Mouse (Mus musculus) myocyte (in vitro differentiated cells): ENCODE data around the gene Patl2.

Source experiments
- CEBPB ChIP-seq: IDR thresholded peaks from 2 replicates; pipeline ENCODE4 v1.6.1; 2011; ENCODE audit warnings: mild to moderate bottlenecking, moderate library complexity; ENCODE audit not compliant: poor library complexity, insufficient read depth, severe bottlenecking
- E2F4 ChIP-seq: IDR thresholded peaks from one replicate; pipeline ENCODE4 v1.6.1; 2011; ENCODE audit warnings: mild to moderate bottlenecking, control low read depth, moderate library complexity; ENCODE audit not compliant: insufficient read depth
- MAX ChIP-seq: IDR thresholded peaks from one replicate; pipeline ENCODE4 v1.6.1; 2011; ENCODE audit warnings: low read depth, mild to moderate bottlenecking, control low read depth
- MYOD1 ChIP-seq, 3 experiments: IDR thresholded peaks; one replicate each; pipeline ENCODE4 v1.6.1; 2011; ENCODE audit warnings: control low read depth in 2 of 3, low read depth in 2 of 3, mild to moderate bottlenecking in 2 of 3, moderate library complexity in 1 of 3; ENCODE audit not compliant: insufficient read length in 2 of 3, control insufficient read depth in 1 of 3
- MYOG ChIP-seq, 3 experiments: IDR thresholded peaks; one replicate each; pipeline ENCODE4 v1.6.1; 2011; ENCODE audit warnings: control low read depth in 2 of 3, low read depth in 2 of 3, mild to moderate bottlenecking in 2 of 3; ENCODE audit not compliant: insufficient read length in 2 of 3, control insufficient read depth in 1 of 3, insufficient read depth in 1 of 3
- POLR2A ChIP-seq: IDR thresholded peaks from one replicate; pipeline ENCODE4 v1.6.1; 2011; ENCODE audit warnings: low read depth, mild to moderate bottlenecking, control low read depth, moderate library complexity; ENCODE audit not compliant: insufficient read length
- POLR2AphosphoS2 ChIP-seq: IDR thresholded peaks from one replicate; pipeline ENCODE4 v1.6.1; 2011; ENCODE audit warnings: low read depth, control low read depth; ENCODE audit not compliant: insufficient read length
- REST ChIP-seq: IDR thresholded peaks from one replicate; pipeline ENCODE4 v1.6.1; 2011; ENCODE audit warnings: mild to moderate bottlenecking, control low read depth, moderate library complexity; ENCODE audit not compliant: insufficient read depth, insufficient read length
- SRF ChIP-seq: IDR thresholded peaks from one replicate; pipeline ENCODE4 v1.6.1; 2011; ENCODE audit warnings: low read depth; ENCODE audit not compliant: control insufficient read depth, insufficient read length
- TCF12 ChIP-seq: IDR thresholded peaks from one replicate; pipeline ENCODE4 v1.6.1; 2011; ENCODE audit warnings: mild to moderate bottlenecking, control low read depth; ENCODE audit not compliant: poor library complexity, insufficient read depth, severe bottlenecking
- TCF3 ChIP-seq: IDR thresholded peaks from one replicate; pipeline ENCODE4 v1.6.1; 2011; ENCODE audit warnings: low read depth, control low read depth; ENCODE audit not compliant: insufficient read length
- USF1 ChIP-seq: IDR thresholded peaks from one replicate; pipeline ENCODE4 v1.6.1; 2011; ENCODE audit warnings: low read depth, mild to moderate bottlenecking, control low read depth, moderate library complexity

- peak; percentile 28 for TF ChIP-seq POLR2A
- no peak for TF ChIP-seq MAX
- TF ChIP-seq POLR2AphosphoS2 = no peak
- TF ChIP-seq E2F4 = no peak
- no peak for TF ChIP-seq USF1
- TF ChIP-seq TCF12 = no peak
- TF ChIP-seq CEBPB = no peak; the same call in 1 of the 2 replicates
- no peak for TF ChIP-seq MYOG (IDR thresholded peaks at IDR 0.05; ENCODE audit: control insufficient read depth in 1 of 3, insufficient read depth in 1 of 3, insufficient read length in 2 of 3, low read depth in 2 of 3)
- no peak for TF ChIP-seq REST
- TF ChIP-seq SRF = no peak
- no peak for TF ChIP-seq TCF3
- no peak for TF ChIP-seq MYOD1 (IDR thresholded peaks at IDR 0.05; ENCODE audit: control insufficient read depth in 1 of 3, insufficient read length in 2 of 3, low read depth in 2 of 3)
These were observed 13.8 kb downstream of the Patl2 start for GRCm38 (mm10) chr2:122172188-122172587.
